Mouse (Mus musculus): ENCODE results near the gene Flt3. TPM values are rescaled to one million over a fixed set of nuclear protein-coding genes. Genes with fewer than 3 reads are reported as not detected.

Gene Flt3
- total and polyA plus RNA-seq, 3 experiments, result 0.76 to 3.3 (median 2.3) TPM

- peak; percentile 62; the same call in 1 of the 2 replicates for TF ChIP-seq TBP (conservative IDR thresholded peaks at IDR 0.05; ENCODE audit: low read depth, low read length)
- no peak for TF ChIP-seq USF1 (IDR thresholded peaks at IDR 0.05; ENCODE audit: low read depth, low read length)
- peak; percentile 76 for TF ChIP-seq NELFE (IDR thresholded peaks at IDR 0.05; ENCODE audit: low read depth, low read length)
- TF ChIP-seq UBTF (IDR thresholded peaks at IDR 0.05; ENCODE audit: low read depth, low read length), result 0 out of 2 replicates have a peak, but pooled peaks have one; percentile 8
- TF ChIP-seq CHD2 (IDR thresholded peaks at IDR 0.05; ENCODE audit: low read length), result no peak
- no peak for TF ChIP-seq RAD21 (IDR thresholded peaks at IDR 0.05; ENCODE audit: low read depth, low read length)
- TF ChIP-seq PAX5 (IDR thresholded peaks at IDR 0.05; ENCODE audit: low read length), result no peak
- TF ChIP-seq MYC (IDR thresholded peaks at IDR 0.05; ENCODE audit: low read depth, low read length), result 0 out of 2 replicates have a peak, but pooled peaks have one; percentile 13
- TF ChIP-seq CTCF (conservative IDR thresholded peaks at IDR 0.05 in 1 of 2, IDR thresholded peaks at IDR 0.05 in 1 of 2; ENCODE audit: low read depth in 2 of 2, low read length in 2 of 2), result no peak
- no peak; the same call in 1 of the 2 replicates for TF ChIP-seq IRF4 (IDR thresholded peaks at IDR 0.05; ENCODE audit: low read depth, low read length)
- no peak for TF ChIP-seq JUND (conservative IDR thresholded peaks at IDR 0.05; ENCODE audit: low read depth, low read length)
- peak; percentile 85 for TF ChIP-seq MXI1 (IDR thresholded peaks at IDR 0.05; ENCODE audit: low read depth, low read length)
- no peak for TF ChIP-seq E2F4 (IDR thresholded peaks at IDR 0.05; ENCODE audit: insufficient replicate concordance, low read depth, low read length)
- peak; percentile 81 for TF ChIP-seq BHLHE40 (IDR thresholded peaks at IDR 0.05; ENCODE audit: low read depth, low read length)
- TF ChIP-seq CHD1 (IDR thresholded peaks at IDR 0.05; ENCODE audit: low read depth, low read length), result 0 out of 2 replicates have a peak, but pooled peaks have one; percentile 36
- TF ChIP-seq ZC3H11A (IDR thresholded peaks at IDR 0.05; ENCODE audit: low read depth, low read length), result no peak
- TF ChIP-seq SMC3 (IDR thresholded peaks at IDR 0.05; ENCODE audit: low read depth, low read length), result no peak
- peak; percentile 91 for TF ChIP-seq POLR2A (IDR thresholded peaks at IDR 0.05; ENCODE audit: low read depth, low read length)
- no peak for TF ChIP-seq JUN (IDR thresholded peaks at IDR 0.05; ENCODE audit: insufficient read depth, low read depth, low read length)
- TF ChIP-seq GABPA (IDR thresholded peaks at IDR 0.05; ENCODE audit: insufficient replicate concordance, low read depth, low read length), result no peak
These were observed 29.4 kb upstream of the Flt3 start, which contains the start of gene Pan3 (continued) for GRCm38 (mm10) chr5:147429535-147430305.

- TF ChIP-seq IRF4 (IDR thresholded peaks at IDR 0.05; ENCODE audit: low read depth, low read length), result no peak
- no peak for TF ChIP-seq ELF1 (IDR thresholded peaks at IDR 0.05; ENCODE audit: low read depth, low read length)
- no peak for TF ChIP-seq PAX5 (IDR thresholded peaks at IDR 0.05; ENCODE audit: low read length)
- no peak for TF ChIP-seq E2F4 (IDR thresholded peaks at IDR 0.05; ENCODE audit: insufficient replicate concordance, low read depth, low read length)
- no peak for TF ChIP-seq JUN (IDR thresholded peaks at IDR 0.05; ENCODE audit: insufficient read depth, low read depth, low read length)
- no peak overlapping the region for H3K4me3 ChIP-seq (replicated peaks in 1 of 3; ENCODE audit: low read depth in 2 of 3, low read length in 2 of 3, poor library complexity in 1 of 3)
- dilution Hi-C loops (cut with MboI; ENCODE audit: extremely low pct_ligation_motif_present, extremely low pct_unique_long_range_greater_than_20kb, low sequenced_read_pairs), result no loop called here
These were observed 25.9 kb upstream of the Flt3 start for GRCm38 (mm10) chr5:147426048-147426805.

More at GRCm38 (mm10) chr5:147426048-147426805, 25.9 kb upstream of the Flt3 start:
- H3K9me3 ChIP-seq (replicated peaks; ENCODE audit: low read length), result no peaks in the 10 kb centered on the region
- H3K4me1 ChIP-seq (ENCODE audit: control insufficient read depth in 1 of 2, insufficient read depth in 2 of 2), result peaks cover 0 to 13% of the 10 kb centered on the region in 2 experiments; a peak in 2 of 4 replicates
- H3K79me2 ChIP-seq (replicated peaks; ENCODE audit: control insufficient read depth, extremely low read depth, insufficient read depth, poor library complexity, severe bottlenecking), result peaks cover 13% of the 10 kb centered on the region
- no peak overlapping the region for H3K4me2 ChIP-seq (ENCODE audit: insufficient read depth, low read depth, poor library complexity, severe bottlenecking)
- no peaks in the 10 kb centered on the region for H3K27me3 ChIP-seq (replicated peaks)
- in situ Hi-C loops (cut with MboI; ENCODE audit: low pct_ligation_motif_present, low pct_unique_long_range_greater_than_20kb, low sequenced_read_pairs), result no loop called here
- no peak for DNase-seq (ENCODE audit: extremely low read depth)
- peaks cover 0 to 2% of the 10 kb centered on the region in 2 experiments for H3K36me3 ChIP-seq (replicated peaks in 1 of 2; ENCODE audit: control insufficient read depth in 1 of 2, insufficient read depth in 1 of 2, low read length in 1 of 2)
- no peak overlapping the region for H3K9ac ChIP-seq (ENCODE audit: insufficient read depth, low read depth)
- H3K27ac ChIP-seq (ENCODE audit: insufficient read depth, low read depth), result no peak overlapping the region
